Mouse (Mus musculus): Measurements from ENCODE around the gene Pskh1.

Pskh1 gene

GRCm38 (mm10) chr8:105893339-105893738 lies 6.9 kb upstream of the Pskh1 start, which contains the start of gene Nrn1l:
Gene Nrn1l, plus strand, starts transcription at chr8:105893567.
- DNase-seq = peak in 1 of 2 experiments; percentile 41

- DNase-seq = no peak
Observed at GRCm38 (mm10) chr8:105897801-105898480, 2.3 kb upstream of the Pskh1 start.

GRCm38 (mm10) chr8:105900941-105901616 lies 838 bp downstream of the Pskh1 start:
- no peak for DNase-seq

- no peak for DNase-seq
Observed at GRCm38 (mm10) chr8:105919390-105919789, 19.1 kb downstream of the Pskh1 start.

GRCm38 (mm10) chr8:105925123-105925522 lies 24.9 kb downstream of the Pskh1 start:
- no peak for DNase-seq

GRCm38 (mm10) chr8:105930602-105931001 lies 30.4 kb downstream of the Pskh1 start:
- DNase-seq = peak; percentile 84 to 90

DNA sequence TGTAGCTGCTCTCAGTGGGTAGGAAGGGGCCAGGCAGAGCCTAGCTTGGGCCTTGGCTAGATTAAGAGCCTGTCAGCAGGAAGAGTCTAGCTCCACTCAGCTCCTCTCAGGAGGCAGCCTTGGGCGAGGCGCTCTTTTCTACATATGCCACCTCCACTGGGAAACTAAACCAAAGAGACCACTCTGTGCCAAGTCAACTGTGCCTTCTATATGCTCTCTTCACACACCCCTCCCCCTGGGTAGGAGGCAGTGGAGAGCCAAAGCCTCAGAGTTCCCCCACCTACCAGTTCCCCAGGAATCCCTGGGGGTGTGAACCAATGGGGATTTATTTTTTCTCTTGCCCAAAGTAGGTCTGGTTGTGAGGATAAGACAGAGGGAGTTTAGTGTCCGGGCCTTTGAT lies 31.0 kb downstream of the Pskh1 start:
- no peak for DNase-seq

DNA sequence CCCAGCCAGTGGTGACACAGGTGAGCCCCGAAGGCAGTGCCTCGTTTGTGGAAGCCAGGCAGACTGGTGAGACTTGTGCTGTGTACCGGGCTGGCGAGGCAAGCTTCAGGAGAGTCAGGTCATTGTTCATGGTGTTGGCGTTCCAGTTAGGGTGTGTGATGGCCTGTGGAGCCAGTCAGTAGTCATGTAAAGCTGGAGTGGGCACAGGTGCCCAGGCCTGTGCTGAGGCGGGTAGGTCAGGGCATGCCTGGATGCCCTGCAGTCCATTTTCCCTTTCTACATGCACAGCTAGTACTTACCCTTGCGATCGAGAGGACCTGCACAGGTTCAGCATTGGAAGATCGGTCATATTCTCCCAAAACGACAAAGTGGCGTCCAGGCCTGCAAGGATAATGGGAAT lies 32.3 kb downstream of the Pskh1 start:
- no peak for DNase-seq

- DNase-seq = no peak
Observed at GRCm38 (mm10) chr8:105933762-105934161, 33.5 kb downstream of the Pskh1 start, which contains the start of gene Ctrl. Gene Ctrl, minus strand, starts transcription at chr8:105933862.

DNA sequence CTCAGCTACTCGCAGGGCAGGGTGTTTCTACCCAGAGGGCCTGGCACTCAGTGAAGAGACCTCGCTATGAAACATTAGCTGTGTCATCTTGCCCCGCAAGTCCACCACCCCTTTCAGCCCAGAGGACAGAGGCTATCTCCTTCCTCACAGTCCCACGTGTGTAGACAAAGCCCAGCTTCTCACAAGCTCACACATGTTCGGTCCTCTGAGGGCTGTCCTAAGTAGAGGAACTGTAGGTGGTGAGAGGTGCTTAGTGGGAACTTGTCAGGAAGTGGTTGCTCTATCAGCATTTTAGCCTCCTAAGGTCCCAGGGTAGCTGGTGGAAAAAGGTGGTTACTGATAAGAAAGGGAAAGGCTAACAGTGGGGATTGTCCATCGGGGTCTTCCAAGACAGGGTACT lies 34.9 kb downstream of the Pskh1 start:
- no peak for DNase-seq

GRCm38 (mm10) chr8:105935863-105936603 lies 35.8 kb downstream of the Pskh1 start:
- no peak for DNase-seq

DNA sequence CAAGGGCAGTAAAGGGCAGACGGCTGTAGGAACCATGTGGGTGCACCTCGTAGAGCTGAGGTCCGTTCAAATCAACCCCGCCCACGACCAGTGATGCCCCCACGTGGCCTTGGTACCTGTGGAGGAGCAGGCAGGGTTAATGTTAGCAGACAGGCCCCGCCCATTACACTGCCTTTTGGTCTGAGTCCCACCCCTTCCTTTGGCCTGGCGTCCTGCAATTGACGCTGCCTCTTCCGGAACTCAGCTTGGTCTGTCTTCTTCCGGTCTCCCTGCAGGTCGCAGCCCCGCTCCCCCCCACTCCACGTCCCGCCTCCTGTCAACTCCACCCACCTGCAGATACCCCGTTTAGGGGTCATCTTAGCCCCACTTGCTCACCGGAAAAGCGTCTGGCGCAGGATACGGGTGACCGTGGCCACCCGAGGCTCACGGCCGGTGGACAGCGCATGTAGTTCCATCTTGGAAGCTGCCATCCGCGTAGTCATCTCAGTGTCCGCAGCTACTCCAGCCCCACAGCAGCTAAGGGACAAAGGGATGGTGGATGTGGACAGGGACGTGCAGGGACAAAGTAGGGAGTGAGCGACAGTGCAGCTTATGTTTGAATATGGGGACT lies 36.7 kb downstream of the Pskh1 start:
- peak; percentile 70 to 78 for DNase-seq

GRCm38 (mm10) chr8:105937496-105938305 lies 37.5 kb downstream of the Pskh1 start:
- DNase-seq = peak; percentile 58 to 59

GRCm38 (mm10) chr8:105938306-105938669 lies 38.0 kb downstream of the Pskh1 start, which contains the start of gene Psmb10:
Gene Psmb10, minus strand, starts transcription at chr8:105938444.
- DNase-seq = peak in 1 of 2 experiments; percentile 49

DNA sequence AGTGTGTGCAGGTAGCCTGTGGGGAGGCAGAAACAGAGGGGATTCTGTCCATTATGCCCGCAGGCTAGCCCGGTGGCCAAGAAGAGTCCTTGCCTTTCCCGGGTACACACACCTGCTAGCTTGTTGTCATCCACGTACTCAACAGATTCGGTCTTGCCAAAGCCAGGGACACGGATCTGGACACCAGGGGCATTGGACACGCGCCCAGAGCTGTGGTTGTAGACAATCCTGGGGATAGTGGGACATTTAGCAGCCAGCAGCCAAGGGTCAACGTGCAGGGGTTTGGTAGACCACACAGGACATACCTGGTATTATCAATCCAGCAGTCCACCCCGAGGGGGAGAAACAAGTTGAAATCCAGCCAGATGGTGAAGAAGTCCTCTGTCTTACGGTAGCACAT lies 41.8 kb downstream of the Pskh1 start:
- DNase-seq = no peak

DNA sequence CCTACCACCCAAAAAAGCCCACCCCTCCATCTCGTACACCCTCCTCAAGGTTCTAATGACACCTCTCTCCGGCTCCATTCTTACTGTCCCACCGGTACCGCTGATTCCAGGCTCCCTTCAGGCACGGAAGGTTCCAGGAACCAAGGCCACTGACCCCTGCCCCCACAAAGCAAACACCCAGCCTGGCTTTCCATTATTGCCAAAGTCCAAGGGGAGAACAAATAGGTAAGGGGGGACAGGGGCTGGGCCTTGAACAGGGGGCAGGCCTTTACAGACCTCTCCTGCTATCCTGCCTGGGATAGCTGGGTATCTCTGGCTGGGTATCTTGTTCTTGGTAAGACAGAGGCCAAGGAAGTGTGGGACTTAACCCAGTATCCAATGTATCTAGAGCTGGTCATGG lies 42.3 kb downstream of the Pskh1 start:
- DNase-seq = no peak

GRCm38 (mm10) chr8:105943321-105943739 lies 43.1 kb downstream of the Pskh1 start, which contains the start of gene Lcat:
Gene Lcat, minus strand, starts transcription at chr8:105943382.
- no peak for DNase-seq

DNA sequence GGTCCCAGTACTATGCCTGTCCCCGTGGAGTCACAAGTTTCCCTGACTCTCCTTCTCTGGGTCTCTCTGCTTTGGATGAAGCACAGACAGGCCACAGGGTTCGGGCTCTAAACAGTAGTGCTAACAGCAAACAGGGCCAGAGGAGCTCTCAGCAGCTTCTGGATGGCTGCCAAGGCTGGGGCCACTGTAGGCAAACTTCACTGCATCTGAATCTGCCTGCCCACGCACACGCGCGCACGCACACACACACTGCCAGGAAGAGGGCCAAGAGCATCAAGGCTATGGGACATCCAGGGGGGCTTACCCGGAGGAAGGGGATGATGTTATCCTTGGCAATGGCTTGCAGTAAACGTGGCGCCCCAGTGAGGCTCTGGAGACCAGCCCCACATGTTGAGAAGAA lies 49.1 kb downstream of the Pskh1 start:
- DNase-seq = no peak

- DNase-seq = no peak
Observed at GRCm38 (mm10) chr8:105951057-105951659, 50.9 kb downstream of the Pskh1 start.

DNA sequence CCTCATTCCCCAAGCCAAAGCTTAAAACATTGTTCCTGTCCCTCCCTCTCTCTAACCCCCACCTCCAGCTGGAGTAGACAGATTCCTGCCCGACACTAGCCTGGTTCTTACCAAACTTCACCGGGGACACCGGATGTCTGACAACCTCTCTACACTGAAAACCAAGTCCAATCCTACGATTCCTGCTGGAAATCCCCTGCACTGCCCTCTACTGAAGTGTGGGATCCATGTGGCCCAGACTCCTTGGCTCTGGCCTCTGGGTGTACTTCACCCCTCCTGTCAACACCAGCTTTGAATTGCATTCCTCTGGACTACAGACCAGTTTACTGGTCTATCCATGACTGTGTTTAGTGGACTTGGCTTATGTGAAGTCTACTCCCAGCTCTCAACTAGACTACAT lies 56.3 kb downstream of the Pskh1 start:
- no peak for DNase-seq

DNA sequence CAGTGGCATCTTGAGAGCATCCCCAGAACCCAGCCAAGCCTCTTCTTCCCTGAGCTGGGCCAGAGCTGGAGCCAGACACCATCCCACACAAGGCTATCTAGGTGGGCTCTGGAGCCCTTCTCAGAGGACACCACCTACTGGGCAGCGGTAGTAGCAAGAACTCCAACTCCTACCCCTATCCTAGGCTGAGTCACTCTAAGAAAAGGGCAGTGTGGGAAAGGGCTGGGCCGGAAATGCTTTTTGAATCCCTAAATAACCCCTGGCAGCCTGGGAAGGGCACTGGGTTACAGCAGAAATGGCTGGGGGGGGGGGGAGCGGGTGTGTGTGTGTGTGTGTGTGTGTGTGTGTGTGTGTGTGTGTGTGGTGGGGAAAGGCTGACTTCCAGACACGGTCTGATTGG lies 57.6 kb downstream of the Pskh1 start:
- no peak for DNase-seq

DNA sequence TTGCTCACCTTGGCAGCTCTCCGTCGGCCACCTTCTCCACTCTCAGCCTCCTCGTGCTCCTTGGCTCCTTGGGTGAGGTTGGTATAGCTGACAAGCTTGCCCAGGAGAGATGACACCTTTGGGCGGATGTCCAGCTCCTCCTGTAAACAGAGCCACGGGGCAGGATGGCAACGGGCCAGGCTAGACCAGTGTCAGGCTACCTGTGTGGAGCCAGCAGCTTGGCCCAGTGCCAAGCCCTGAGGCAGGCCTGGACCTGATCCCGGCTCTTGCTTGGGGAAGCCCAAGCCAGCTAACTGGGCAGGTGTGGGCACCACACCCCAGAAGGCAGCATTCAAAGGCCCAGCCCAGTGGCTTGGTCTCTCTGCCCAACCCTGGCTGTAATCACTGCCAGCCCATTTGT lies 59.1 kb downstream of the Pskh1 start:
- DNase-seq = no peak

All from thymus, postnatal 36 days (tissue).